Comparison of ENCODE assay signal across 9 mouse cellular contexts in genomic region chr14:31641506-31642155, GRCm38 (mm10). TPM values are rescaled to one million over a fixed set of nuclear protein-coding genes. Genes with fewer than 3 reads are reported as not detected.
DNase-seq lines count a peak whose midpoint lies in the region; ATAC-seq and TF ChIP-seq lines count a peak whose summit lies in the region.
"Had no signal": no experiment of that assay in that cellular context is flagged by ENCODE, and none has a peak within 500 bp of the region (broad histone marks: within the 10 kb centered on the region; RNA-seq: fewer than 3 reads in every experiment).

No protein-coding gene starts in this region.

- no peak for ATAC-seq in intestine, embryonic 14.5 days (replicated peaks; ENCODE audit: low FRiP score, low TSS enrichment, low read depth)
- ATAC-seq in liver, embryonic 16.5 days (ENCODE audit: low read depth) = peak; percentile 13

- peak overlapping the region; percentile 86 for H3K4me3 ChIP-seq in cerebellum, adult 2 months (replicated peaks; ENCODE audit: insufficient read depth, low read depth, low read length)
- H3K4me3 ChIP-seq in bone marrow macrophage, adult 2 months (ENCODE audit: insufficient read depth, low read length) = peak overlapping the region; percentile 83
- peak overlapping the region; percentile 82 for H3K4me3 ChIP-seq in intestine, embryonic 14.5 days (ENCODE audit: low read depth, low read length)
- peak overlapping the region; percentile 82 for H3K4me3 ChIP-seq in liver, embryonic 16.5 days (ENCODE audit: low read depth, low read length)

- no peak overlapping the region for H3K27ac ChIP-seq in cerebellum, adult 2 months (ENCODE audit: insufficient read depth, low read length)
- peak overlapping the region; percentile 34 for H3K27ac ChIP-seq in bone marrow macrophage, adult 2 months (ENCODE audit: insufficient read depth, low read depth, low read length)
- 0 out of 2 replicates have a peak overlapping the region, but pooled peaks have one; percentile 91 for H3K27ac ChIP-seq in intestine, embryonic 14.5 days (ENCODE audit: low read depth)
- peak overlapping the region; percentile 90 for H3K27ac ChIP-seq in liver, embryonic 16.5 days (ENCODE audit: low read length)

- H3K4me1 ChIP-seq in cerebellum, adult 2 months (ENCODE audit: control insufficient read depth, insufficient read depth, low read length) = peaks cover 3% of the 10 kb centered on the region; the same call in 1 of the 2 replicates
- H3K4me1 ChIP-seq in bone marrow macrophage, adult 2 months (ENCODE audit: control insufficient read depth, insufficient read depth, low read length) = peaks cover 6% of the 10 kb centered on the region
- H3K4me1 ChIP-seq in intestine, embryonic 14.5 days (replicated peaks; ENCODE audit: control insufficient read depth, insufficient read depth, low read length) = peaks cover 12% of the 10 kb centered on the region; the same call in 1 of the 2 replicates
- peaks cover 13% of the 10 kb centered on the region for H3K4me1 ChIP-seq in liver, embryonic 16.5 days (ENCODE audit: control insufficient read depth, low read depth, low read length)

- H3K36me3 ChIP-seq in intestine, embryonic 14.5 days (ENCODE audit: control insufficient read depth, insufficient read depth, low read length) = no peaks in the 10 kb centered on the region
- H3K36me3 ChIP-seq in liver, embryonic 16.5 days (ENCODE audit: control insufficient read depth, insufficient read depth) = no peaks in the 10 kb centered on the region

- TF ChIP-seq CTCF in cerebellum, adult 2 months (IDR thresholded peaks at IDR 0.05; ENCODE audit: borderline replicate concordance, insufficient read depth, low read depth, low read length) = no peak
- no peak for TF ChIP-seq CTCF in bone marrow macrophage, adult 2 months (IDR thresholded peaks at IDR 0.05; ENCODE audit: low read depth, low read length)

- TF ChIP-seq POLR2A in cerebellum, adult 2 months (IDR thresholded peaks at IDR 0.05; ENCODE audit: borderline replicate concordance, insufficient read depth, low read length) = no peak
- no peak for TF ChIP-seq POLR2A in bone marrow macrophage, adult 2 months (IDR thresholded peaks at IDR 0.05; ENCODE audit: borderline replicate concordance, low read depth, low read length)

- no peaks in the 10 kb centered on the region for H3K9me3 ChIP-seq in intestine, embryonic 14.5 days (ENCODE audit: control insufficient read depth, low read length)
- H3K9me3 ChIP-seq in liver, embryonic 16.5 days (replicated peaks; ENCODE audit: control insufficient read depth, low read length) = no peaks in the 10 kb centered on the region

- H3K4me2 ChIP-seq in intestine, embryonic 14.5 days (ENCODE audit: low read length) = peak overlapping the region; percentile 96
- peak overlapping the region; percentile 87 for H3K4me2 ChIP-seq in liver, embryonic 16.5 days (ENCODE audit: low read depth, low read length)

- peak overlapping the region; percentile 67 for H3K9ac ChIP-seq in intestine, embryonic 14.5 days (ENCODE audit: low read length)
- H3K9ac ChIP-seq in liver, embryonic 16.5 days (ENCODE audit: low read depth, low read length) = peak overlapping the region; percentile 82

- no peaks in the 10 kb centered on the region for H3K27me3 ChIP-seq in cerebellum, adult 2 months (ENCODE audit: control insufficient read depth, insufficient read depth, low read length)
- no peaks in the 10 kb centered on the region for H3K27me3 ChIP-seq in intestine, embryonic 14.5 days (replicated peaks; ENCODE audit: control insufficient read depth, insufficient read depth, low read length)
- H3K27me3 ChIP-seq in liver, embryonic 16.5 days (ENCODE audit: control insufficient read depth, insufficient read depth, low read depth, low read length) = no peaks in the 10 kb centered on the region

- no peak for DNase-seq in cerebellum, adult 2 months
- no peak for DNase-seq in cerebellum, adult 9-11 months
- no peak for DNase-seq in intestine, embryonic 14.5 days (ENCODE audit: low spot score)
- no peak for DNase-seq in layer of hippocampus, adult 18-20 months (ENCODE audit: low spot score in 2 of 2)
- no peak for DNase-seq in thymus, postnatal 25 days
- no peak for DNase-seq in right cerebral cortex, postnatal 10 days (ENCODE audit: low spot score in 2 of 2)

- 71% methylated on average over 9 of the region's 9 CpGs for WGBS in cerebellum, adult 2 months
- WGBS in intestine, embryonic 14.5 days = 66% methylated on average over 9 of the region's 9 CpGs
- WGBS in liver, embryonic 16.5 days (ENCODE audit: insufficient replicate concordance) = 55% methylated on average over 9 of the region's 9 CpGs

RNA-seq across cellular contexts. Expression of gene Hacl1, which starts 0.5 kb away (rescaled TPM):
- 15.9 and 19.8 TPM in 2 replicates for polyA plus RNA-seq in cerebellum, adult 2 months (2012; rRNA removed)
- 14.3 and 24.7 TPM in 2 replicates for polyA plus RNA-seq in bone marrow macrophage, adult 2 months (2012; ENCODE audit: insufficient read depth, insufficient read length, missing spikeins)
- polyA plus RNA-seq in intestine, embryonic 14.5 days (2014; fragmentation: Nextera tagmentation; extraction: Ambion mirVana) = 10.4 and 13.5 TPM in 2 replicates
- polyA plus RNA-seq in liver, embryonic 16.5 days (2015; fragmentation: Nextera tagmentation; extraction: Ambion mirVana) = 15.9 and 16.1 TPM in 2 replicates
- 1 to 10 TPM; 5.8 to 9.2 TPM for total RNA-seq in layer of hippocampus, adult 18-20 months (2021)

RNA-seq across cellular contexts. Expression of gene Btd, which starts 0.8 kb away (rescaled TPM):
- 19.9 and 20.5 TPM in 2 replicates for polyA plus RNA-seq in cerebellum, adult 2 months (2012; rRNA removed)
- 11.9 and 14.2 TPM in 2 replicates for polyA plus RNA-seq in bone marrow macrophage, adult 2 months (2012; ENCODE audit: insufficient read depth, insufficient read length, missing spikeins)
- 21.9 and 28.8 TPM in 2 replicates for polyA plus RNA-seq in intestine, embryonic 14.5 days (2014; fragmentation: Nextera tagmentation; extraction: Ambion mirVana)
- polyA plus RNA-seq in liver, embryonic 16.5 days (2015; fragmentation: Nextera tagmentation; extraction: Ambion mirVana) = 13.0 and 15.4 TPM in 2 replicates
- 10 to 100 TPM; 10.3 TPM for total RNA-seq in layer of hippocampus, adult 18-20 months (2021)

RNA-seq across cellular contexts. Expression of gene Gm49387, which starts 1.0 kb away (rescaled TPM):
- polyA plus RNA-seq in cerebellum, adult 2 months (2012; rRNA removed) = not detected in 2 replicates
- not detected in 2 replicates for polyA plus RNA-seq in bone marrow macrophage, adult 2 months (2012; ENCODE audit: insufficient read depth, insufficient read length, missing spikeins)
- polyA plus RNA-seq in intestine, embryonic 14.5 days (2014; fragmentation: Nextera tagmentation; extraction: Ambion mirVana) = 0.78 and 2.3 TPM in 2 replicates
- 2.1 and 5.1 TPM in 2 replicates for polyA plus RNA-seq in liver, embryonic 16.5 days (2015; fragmentation: Nextera tagmentation; extraction: Ambion mirVana)
- total RNA-seq in layer of hippocampus, adult 18-20 months (2021) = not detected
- polyA plus RNA-seq: gonadal fat pad, adult 2 months had no signal

RNA-seq across cellular contexts. Expression of gene Colq, which starts 50.5 kb away (rescaled TPM):
- polyA plus RNA-seq in cerebellum, adult 2 months (2012; rRNA removed) = 4.1 and 4.5 TPM in 2 replicates
- polyA plus RNA-seq in bone marrow macrophage, adult 2 months (2012; ENCODE audit: insufficient read depth, insufficient read length, missing spikeins) = not detected in 2 replicates
- 0.42 and 0.69 TPM in 2 replicates for polyA plus RNA-seq in intestine, embryonic 14.5 days (2014; fragmentation: Nextera tagmentation; extraction: Ambion mirVana)
- polyA plus RNA-seq in liver, embryonic 16.5 days (2015; fragmentation: Nextera tagmentation; extraction: Ambion mirVana) = 0.29 and 0.48 TPM in 2 replicates
- under 1 TPM; 0.18 to 0.47 TPM for total RNA-seq in layer of hippocampus, adult 18-20 months (2021)
